Mouse (Mus musculus) mouse trophoblast stem cell (cell line): ENCODE results near the gene Dnmt1.

Experiments
- in situ Hi-C, 2 experiments: fragments of 300-500 bp; cut with MseI, MboI; formaldehyde crosslinking; loops; 2 replicates in 1 of 2; 3 replicates in 1 of 2; pipeline ENCODE4 v1.15.1; 2025

Dnmt1 gene

GRCm38 (mm10) chr9:20976961-20977689, 17.4 kb upstream of the Dnmt1 start:
- in situ Hi-C loops = no loop called here

- in situ Hi-C loops = no loop called here
These were observed 16.7 kb upstream of the Dnmt1 start, which contains the start of gene S1pr2 for GRCm38 (mm10) chr9:20976216-20976960. S1pr2 (minus strand) TSS chr9:20976781.

DNA sequence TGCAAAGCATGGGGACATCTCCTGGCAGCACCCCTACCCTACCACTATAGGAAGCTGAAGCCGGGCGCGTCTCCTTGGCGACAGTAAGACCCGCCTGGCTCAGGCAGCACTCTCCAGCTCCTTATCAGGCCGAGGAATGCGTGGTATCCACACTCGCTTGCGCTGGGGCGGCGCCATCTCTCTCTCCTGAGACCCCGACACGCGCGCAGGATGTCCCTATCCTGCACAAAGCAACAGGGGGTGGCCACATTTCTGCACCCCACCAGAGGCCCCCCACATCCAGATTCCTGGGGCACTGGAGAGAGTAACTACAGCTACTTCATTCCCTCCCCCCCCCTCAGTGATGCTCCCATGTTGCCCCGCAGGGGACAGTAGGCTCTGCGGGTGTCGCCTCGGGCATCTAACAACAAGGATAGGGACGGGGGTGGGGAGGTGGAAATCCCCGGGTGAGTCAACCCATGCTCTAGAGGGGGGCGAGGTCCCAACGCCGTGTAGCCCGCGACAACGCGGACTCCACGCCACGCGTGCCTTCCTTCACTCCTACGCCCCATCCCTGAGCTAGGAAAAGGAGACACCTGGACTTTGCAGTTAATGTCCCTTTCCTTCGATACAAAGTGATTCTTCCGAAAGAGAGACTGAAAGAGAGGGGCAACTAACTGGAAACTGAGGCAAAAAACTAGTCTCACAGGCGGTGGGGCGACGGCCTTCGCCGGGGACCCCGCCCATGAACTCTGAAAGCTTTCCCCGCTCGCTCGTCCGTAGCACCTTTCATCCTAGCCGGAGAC, 15.9 kb upstream of the Dnmt1 start:
- in situ Hi-C loops = no loop called here

DNA sequence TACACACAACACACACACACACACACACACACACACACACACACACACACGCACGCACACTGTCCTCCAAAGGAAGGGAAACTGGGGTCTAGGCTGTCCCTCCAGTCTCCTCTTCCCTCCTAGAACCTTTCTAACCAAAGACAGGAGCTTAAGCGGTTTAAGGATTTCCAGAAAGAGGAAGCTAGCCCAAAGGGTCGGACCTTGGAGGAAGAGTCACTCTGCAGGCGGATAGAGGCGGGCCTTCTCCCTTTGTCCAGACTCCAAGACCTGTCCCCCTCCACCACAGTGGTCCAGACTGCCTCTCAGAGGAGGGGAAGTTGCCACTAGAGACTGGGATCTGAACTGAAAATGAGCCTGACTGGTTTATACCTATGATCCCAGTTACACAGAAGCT, 14.0 kb upstream of the Dnmt1 start:
- in situ Hi-C loops = no loop called here

DNA sequence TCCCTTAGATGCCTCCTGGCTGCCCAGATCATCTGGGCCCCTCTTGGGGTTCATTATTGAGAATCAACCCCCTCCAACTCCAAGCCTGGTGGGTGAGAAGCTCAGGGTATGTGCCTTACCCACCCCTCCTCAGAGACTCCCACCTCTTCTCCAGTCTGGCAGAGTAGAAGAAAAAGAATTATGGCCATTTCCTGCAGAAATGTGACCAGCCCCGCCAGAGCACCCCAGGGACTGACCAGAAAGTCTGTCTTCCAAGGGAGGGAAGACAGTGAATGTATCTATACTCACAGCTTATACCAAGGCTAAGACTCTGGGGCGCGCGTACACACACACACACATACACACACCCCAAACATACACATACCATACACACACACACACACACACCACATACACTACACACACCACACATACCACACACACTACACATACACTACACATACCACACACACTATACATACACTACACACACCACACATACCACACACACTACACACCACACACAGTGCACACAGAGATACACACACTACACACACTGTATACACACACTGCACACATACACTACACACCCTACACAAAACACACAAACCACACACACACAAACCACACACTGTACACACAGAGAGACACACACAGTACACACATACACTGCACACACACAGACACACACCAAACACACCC, 13.5 kb upstream of the Dnmt1 start:
- in situ Hi-C loops = no loop called here

- in situ Hi-C loops = no loop called here
These were observed 12.7 kb upstream of the Dnmt1 start for GRCm38 (mm10) chr9:20972141-20972992.

DNA sequence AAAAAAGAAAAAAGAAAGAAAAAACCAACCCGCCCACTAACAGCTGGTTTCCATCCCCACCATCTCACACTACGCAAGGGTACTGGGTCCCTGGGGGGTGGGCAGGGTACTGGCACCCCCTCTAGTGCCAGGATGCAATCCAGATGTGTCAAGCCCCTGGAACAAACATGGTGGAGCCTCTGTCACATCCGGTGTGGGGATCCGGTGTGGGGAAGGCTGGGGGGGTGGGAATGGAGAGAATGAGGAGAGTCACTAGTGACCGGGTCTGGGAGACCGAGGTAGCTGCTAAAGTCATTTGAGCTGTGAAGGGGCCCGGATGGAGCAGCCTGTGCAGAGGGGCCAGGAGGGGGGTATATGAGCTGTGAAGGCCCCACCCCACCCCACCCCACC, 12.1 kb upstream of the Dnmt1 start:
- in situ Hi-C loops = no loop called here

- in situ Hi-C loops = no loop called here
These were observed 7.1 kb upstream of the Dnmt1 start for GRCm38 (mm10) chr9:20966747-20967146.

- in situ Hi-C loops = no loop called here
These were observed 6.3 kb upstream of the Dnmt1 start for GRCm38 (mm10) chr9:20966008-20966407.

DNA sequence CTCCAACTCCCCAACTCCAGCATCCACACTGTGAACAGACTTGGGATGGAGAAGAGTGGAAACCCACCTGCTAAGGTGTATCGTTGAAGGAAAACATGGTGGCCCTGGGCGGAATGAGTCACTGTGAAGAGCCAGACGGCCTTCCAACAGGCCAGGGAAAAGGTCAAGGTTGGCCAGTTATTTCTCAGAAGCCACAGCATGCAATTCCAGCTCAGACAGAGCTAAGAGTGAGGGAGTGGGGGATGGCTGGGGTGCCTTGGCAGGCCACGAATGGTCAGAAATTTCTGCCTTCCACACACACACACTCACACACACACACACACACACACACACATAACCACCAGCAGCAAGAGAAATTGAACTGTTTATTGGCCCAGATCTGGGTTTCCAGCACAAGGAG, 5.9 kb upstream of the Dnmt1 start:
- in situ Hi-C loops = no loop called here

DNA sequence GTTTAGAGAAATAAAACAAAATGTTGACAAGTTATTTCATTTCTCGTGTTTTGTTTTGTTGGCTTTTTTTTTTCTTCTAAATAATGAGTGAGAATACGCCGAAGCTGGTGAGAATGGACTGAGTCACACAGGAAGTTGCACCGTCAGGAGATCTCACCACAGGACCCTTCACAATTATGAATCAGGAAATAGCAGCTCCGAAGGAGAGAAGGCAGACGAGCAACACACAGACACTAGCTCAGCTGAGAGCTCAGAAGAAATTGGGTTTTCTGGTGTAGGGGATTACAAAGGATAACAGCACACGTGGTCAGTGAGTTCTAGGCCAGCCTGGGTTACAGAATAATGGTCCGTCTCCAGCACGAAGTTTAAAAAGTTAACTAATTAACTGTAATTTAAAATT, 1.9 kb upstream of the Dnmt1 start:
- in situ Hi-C loops = no loop called here

GRCm38 (mm10) chr9:20956989-20957388, 2.7 kb downstream of the Dnmt1 start:
- in situ Hi-C loops = no loop called here

DNA sequence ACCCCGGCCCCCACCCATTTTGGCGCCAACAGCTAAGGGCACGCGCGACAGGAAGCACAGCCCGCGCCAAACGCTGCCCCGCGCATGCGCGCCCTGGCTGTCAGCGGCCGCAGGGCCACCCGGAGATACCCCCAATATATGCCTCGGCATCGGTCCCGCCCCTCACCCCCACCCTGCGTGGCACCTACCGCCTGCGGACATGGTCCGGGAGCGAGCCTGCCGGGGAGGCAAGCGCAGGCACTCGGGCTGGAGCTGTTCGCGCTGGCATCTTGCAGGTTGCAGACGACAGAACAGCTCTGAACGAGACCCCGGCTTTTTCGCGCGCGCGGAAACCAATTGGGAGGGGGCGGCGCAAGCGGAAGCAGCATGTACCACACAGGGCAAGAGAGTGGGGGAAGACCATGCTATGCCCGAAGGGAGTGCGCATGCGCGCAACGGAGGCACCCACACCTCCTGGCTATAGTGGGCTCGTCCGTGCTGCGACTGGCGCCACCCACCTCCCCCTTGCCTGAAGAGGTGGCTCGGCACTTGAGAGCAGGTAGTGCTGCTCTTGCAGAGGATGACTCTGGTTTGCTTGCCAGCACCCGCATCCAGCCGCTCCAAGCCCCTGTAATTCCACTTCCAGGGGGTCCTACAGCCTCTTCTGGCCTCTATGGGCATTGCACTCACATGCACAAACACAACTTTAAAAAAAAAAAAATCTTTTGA, 7.0 kb downstream of the Dnmt1 start:
- in situ Hi-C loops = no loop called here

DNA sequence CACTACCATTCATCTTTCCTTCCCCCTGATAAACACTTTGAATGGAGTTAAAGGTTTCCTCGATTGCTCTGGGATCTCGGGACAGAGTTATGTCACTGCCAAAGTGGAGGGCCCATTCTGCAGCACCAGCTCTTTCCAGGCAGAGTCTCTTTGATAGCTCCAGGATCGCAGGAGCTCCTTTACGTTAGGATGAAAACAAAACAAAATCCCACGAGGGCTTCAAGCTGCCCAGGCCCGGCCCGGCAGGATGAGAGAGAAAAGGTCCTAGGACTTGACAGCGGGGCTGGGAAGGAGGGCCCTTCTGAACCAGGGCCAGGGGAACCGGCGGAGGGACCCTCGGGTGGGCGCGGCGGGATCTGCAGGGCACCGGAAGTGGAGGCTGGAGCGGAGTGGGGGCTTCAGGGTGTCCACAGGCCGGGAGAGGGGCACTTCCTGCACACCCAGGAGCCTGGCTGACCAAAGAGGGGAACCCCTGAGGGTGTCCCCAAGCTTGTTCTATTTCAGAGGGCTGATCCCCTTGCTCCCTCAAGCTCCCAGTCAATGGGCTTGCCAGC, 7.6 kb downstream of the Dnmt1 start:
- in situ Hi-C loops = no loop called here

DNA sequence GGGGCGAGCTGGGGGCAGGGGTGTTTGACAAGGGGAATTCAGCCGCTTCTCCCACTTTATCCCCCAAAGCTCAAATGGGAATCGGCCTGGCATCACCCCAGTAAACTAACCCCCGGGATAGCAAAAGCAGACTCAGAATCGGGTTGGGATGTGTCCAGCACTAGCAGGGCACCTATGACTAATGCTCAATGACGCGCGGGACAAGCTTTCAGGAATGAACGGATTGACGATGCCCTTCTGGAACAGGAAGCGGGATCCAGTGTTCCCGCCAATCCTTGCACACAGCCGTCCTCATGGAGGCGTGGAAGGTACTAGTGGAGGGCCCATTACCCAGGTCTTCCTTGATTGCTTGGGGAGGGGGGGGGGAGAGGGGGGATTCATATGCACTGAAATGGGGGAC, 8.2 kb downstream of the Dnmt1 start:
- in situ Hi-C loops = no loop called here

DNA sequence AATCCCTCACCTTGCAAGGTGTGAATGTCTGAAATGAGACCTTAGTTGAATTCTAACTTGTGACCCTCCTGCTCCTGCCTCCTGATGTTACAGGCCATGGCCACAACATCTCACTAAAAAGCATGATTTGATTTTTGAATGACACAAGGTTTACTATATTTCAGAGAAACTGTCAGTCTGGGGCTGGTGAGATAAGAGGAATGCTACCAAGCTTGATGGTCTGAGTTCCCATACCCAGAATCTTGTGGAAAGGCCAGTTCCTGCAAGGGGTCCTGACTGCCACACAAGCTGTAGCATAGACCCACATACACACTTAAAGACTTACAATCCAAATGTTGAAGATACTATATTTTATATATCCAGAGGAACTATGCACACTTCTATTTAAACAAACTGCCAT, 9.3 kb downstream of the Dnmt1 start:
- in situ Hi-C loops = no loop called here

- in situ Hi-C loops = no loop called here
These were observed 13.4 kb downstream of the Dnmt1 start for GRCm38 (mm10) chr9:20946066-20946880.

- in situ Hi-C loops = no loop called here
These were observed 14.9 kb downstream of the Dnmt1 start for GRCm38 (mm10) chr9:20944697-20945370.

- in situ Hi-C loops = no loop called here
These were observed 15.8 kb downstream of the Dnmt1 start for GRCm38 (mm10) chr9:20943911-20944310.
